Mouse (Mus musculus) heart, embryonic 12.5 days (tissue): ENCODE measurements around the gene Spsb4. TPM values are rescaled to one million over a fixed set of nuclear protein-coding genes. Genes with fewer than 3 reads are reported as not detected.

Experiments used
- ATAC-seq: fragments of 200-750 bp; cut with Nextera tagmentation; 2 replicates; pipeline ENCODE4 v1.8.0; 2017; ENCODE audit warnings: moderate TSS enrichment, moderate library complexity; ENCODE audit not compliant: insufficient number of reproducible peaks, low FRiP score
- H3K27ac ChIP-seq: fragments of 300-500 bp; sonication (generic); 2 replicates; pipeline ENCODE4 v1.5.1; 2016; ENCODE audit warnings: mild to moderate bottlenecking, moderate library complexity; ENCODE audit not compliant: poor library complexity, severe bottlenecking
- H3K27me3 ChIP-seq: fragments of 300-500 bp; sonication (generic); replicated peaks from 2 replicates; pipeline ENCODE4 v1.6.1; 2016; ENCODE audit warnings: mild to moderate bottlenecking, moderate library complexity
- H3K36me3 ChIP-seq: fragments of 300-500 bp; sonication (generic); 2 replicates; pipeline ENCODE4 v1.6.1; 2016; ENCODE audit warnings: mild to moderate bottlenecking, moderate library complexity
- H3K4me1 ChIP-seq: fragments of 300-500 bp; sonication (generic); replicated peaks from 2 replicates; pipeline ENCODE4 v1.6.1; 2016; ENCODE audit warnings: mild to moderate bottlenecking
- H3K4me2 ChIP-seq: fragments of 300-500 bp; sonication (generic); 2 replicates; pipeline ENCODE4 v1.6.1; 2016; ENCODE audit warnings: mild to moderate bottlenecking, moderate library complexity
- H3K4me3 ChIP-seq: fragments of 300-500 bp; sonication (generic); 2 replicates; pipeline ENCODE4 v1.5.1; 2016; ENCODE audit warnings: mild to moderate bottlenecking
- H3K9ac ChIP-seq: fragments of 300-500 bp; sonication (generic); 2 replicates; pipeline ENCODE4 v1.6.1; 2016; ENCODE audit warnings: mild to moderate bottlenecking, moderate library complexity
- H3K9me3 ChIP-seq: fragments of 300-500 bp; sonication (generic); replicated peaks from 2 replicates; pipeline ENCODE4 v1.6.1; 2016; ENCODE audit warnings: mild to moderate bottlenecking, moderate library complexity
- WGBS: fragments of 180-500 bp; shearing (Covaris S2); methylation state at CpG from one replicate; pipeline ENCODE4 v1.1.7; 2016; 5-methylcytosine and 5-hydroxymethylcytosine counted together
- polyA plus RNA-seq: library from polyadenylated mRNA; unstranded; fragments of >200 nt; fragmentation: Nextera tagmentation; extraction: Ambion mirVana; gene quantifications from 2 replicates; pipeline ENCODE4 v1.2.1, GENCODE M21; 2016

The Spsb4 gene
- polyA plus RNA-seq, 1 experiment from 2014 or later: 67.6 TPM

- Histone ChIP-seq H3K4me3 (no peak overlapping the region), H3K27ac (no peak overlapping the region), H3K4me2 (no peak overlapping the region), H3K36me3 (peaks cover 12% of the 10 kb centered on the region), H3K27me3 (no peaks in the 10 kb centered on the region), H3K9me3 (no peaks in the 10 kb centered on the region), H3K9ac (no peak overlapping the region), H3K4me1 (peaks cover 48% of the 10 kb centered on the region)
- 94% methylated on average over 25 of the region's 25 CpGs for WGBS
- ATAC-seq: peak; percentile 22; the same call in 1 of the 2 replicates
Measured at GRCm38 (mm10) chr9:96995717-96996116, 22.9 kb downstream of the Spsb4 start.

GRCm38 (mm10) chr9:96994733-96995132 lies 23.9 kb downstream of the Spsb4 start:
- 79% methylated on average over 9 of the region's 9 CpGs for WGBS
- no peaks in the 10 kb centered on the region for H3K27me3 ChIP-seq
- no peak for ATAC-seq
- no peak overlapping the region for H3K9ac ChIP-seq
- peaks cover 12% of the 10 kb centered on the region for H3K36me3 ChIP-seq
- H3K4me1 ChIP-seq: peaks cover 58% of the 10 kb centered on the region
- H3K27ac ChIP-seq: no peak overlapping the region
- no peaks in the 10 kb centered on the region for H3K9me3 ChIP-seq
- H3K4me3 ChIP-seq: no peak overlapping the region
- no peak overlapping the region for H3K4me2 ChIP-seq

- no peaks in the 10 kb centered on the region for H3K27me3 ChIP-seq
- H3K9ac ChIP-seq: no peak overlapping the region
- H3K27ac ChIP-seq: no peak overlapping the region
- peaks cover 94% of the 10 kb centered on the region for H3K4me1 ChIP-seq
- H3K9me3 ChIP-seq: no peaks in the 10 kb centered on the region
- H3K36me3 ChIP-seq: peaks cover 14% of the 10 kb centered on the region
- 67% methylated on average over 14 of the region's 14 CpGs for WGBS
- H3K4me2 ChIP-seq: no peak overlapping the region
- H3K4me3 ChIP-seq: no peak overlapping the region
- ATAC-seq: no peak
Measured at GRCm38 (mm10) chr9:96991118-96991517, 27.5 kb downstream of the Spsb4 start.

- Histone ChIP-seq H3K27ac (peak overlapping the region; percentile 53), H3K36me3 (0 out of 2 replicates have a peak, but pooled peaks cover 4% of the 10 kb centered on the region), H3K4me2 (0 out of 2 replicates have a peak overlapping the region, but pooled peaks have one; percentile 2), H3K4me3 (no peak overlapping the region), H3K27me3 (no peaks in the 10 kb centered on the region), H3K4me1 (peaks cover 97% of the 10 kb centered on the region), H3K9me3 (no peaks in the 10 kb centered on the region), H3K9ac (peak overlapping the region; percentile 40; the same call in 1 of the 2 replicates)
- ATAC-seq: no peak
- 34% methylated on average over 10 of the region's 10 CpGs for WGBS
Measured at GRCm38 (mm10) chr9:96989389-96989990, 29.2 kb downstream of the Spsb4 start.

GRCm38 (mm10) chr9:96986797-96987473 lies 31.7 kb downstream of the Spsb4 start:
- Histone ChIP-seq H3K9me3 (no peaks in the 10 kb centered on the region), H3K4me3 (no peak overlapping the region), H3K36me3 (0 out of 2 replicates have a peak, but pooled peaks cover 4% of the 10 kb centered on the region), H3K4me2 (peak overlapping the region; percentile 24), H3K27ac (peak overlapping the region; percentile 86), H3K4me1 (peaks cover 99% of the 10 kb centered on the region), H3K27me3 (no peaks in the 10 kb centered on the region), H3K9ac (peak overlapping the region; percentile 50; the same call in 1 of the 2 replicates)
- 31% methylated on average over 11 of the region's 11 CpGs for WGBS
- ATAC-seq: 0 out of 2 replicates have a peak, but pooled peaks have one; percentile 42

GRCm38 (mm10) chr9:96984034-96984433 lies 34.6 kb downstream of the Spsb4 start:
- no peak overlapping the region for H3K9ac ChIP-seq
- H3K9me3 ChIP-seq: no peaks in the 10 kb centered on the region
- ATAC-seq: no peak
- H3K36me3 ChIP-seq: 0 out of 2 replicates have a peak, but pooled peaks cover 4% of the 10 kb centered on the region
- H3K27me3 ChIP-seq: no peaks in the 10 kb centered on the region
- H3K4me1 ChIP-seq: peaks cover 100% of the 10 kb centered on the region
- 79% methylated on average over 8 of the region's 8 CpGs for whole genome bisulfite sequencing
- 0 out of 2 replicates have a peak overlapping the region, but pooled peaks have one; percentile 50 for H3K27ac ChIP-seq
- no peak overlapping the region for H3K4me3 ChIP-seq
- H3K4me2 ChIP-seq: no peak overlapping the region

GRCm38 (mm10) chr9:96982940-96983339 lies 35.7 kb downstream of the Spsb4 start:
- no peak overlapping the region for H3K4me3 ChIP-seq
- peak overlapping the region; percentile 50 for H3K27ac ChIP-seq
- ATAC-seq: no peak
- H3K9me3 ChIP-seq: no peaks in the 10 kb centered on the region
- H3K4me1 ChIP-seq: peaks cover 100% of the 10 kb centered on the region
- WGBS: 43% methylated on average over 3 of the region's 3 CpGs
- H3K36me3 ChIP-seq: no peaks in the 10 kb centered on the region
- H3K4me2 ChIP-seq: 0 out of 2 replicates have a peak overlapping the region, but pooled peaks have one; percentile 15
- no peak overlapping the region for H3K9ac ChIP-seq
- no peaks in the 10 kb centered on the region for H3K27me3 ChIP-seq

GRCm38 (mm10) chr9:96982351-96982750 lies 36.3 kb downstream of the Spsb4 start:
- H3K27me3 ChIP-seq: no peaks in the 10 kb centered on the region
- ATAC-seq: no peak
- H3K27ac ChIP-seq: peak overlapping the region; percentile 50
- no peaks in the 10 kb centered on the region for H3K36me3 ChIP-seq
- H3K4me1 ChIP-seq: peaks cover 100% of the 10 kb centered on the region
- no peaks in the 10 kb centered on the region for H3K9me3 ChIP-seq
- H3K4me2 ChIP-seq: no peak overlapping the region
- H3K4me3 ChIP-seq: no peak overlapping the region
- WGBS: 19% methylated on average over 3 of the region's 3 CpGs
- no peak overlapping the region for H3K9ac ChIP-seq

GRCm38 (mm10) chr9:96981836-96982235 lies 36.8 kb downstream of the Spsb4 start:
- Histone ChIP-seq H3K9ac (no peak overlapping the region), H3K27ac (no peak overlapping the region)
- WGBS: 83% methylated on average over 5 of the region's 5 CpGs

GRCm38 (mm10) chr9:96981121-96981520 lies 37.5 kb downstream of the Spsb4 start:
- 53% methylated on average over 9 of the region's 9 CpGs for WGBS
- peak overlapping the region; percentile 13; the same call in 1 of the 2 replicates for H3K9ac ChIP-seq
- peaks cover 97% of the 10 kb centered on the region for H3K4me1 ChIP-seq
- H3K4me3 ChIP-seq: no peak overlapping the region
- no peaks in the 10 kb centered on the region for H3K9me3 ChIP-seq
- H3K36me3 ChIP-seq: no peaks in the 10 kb centered on the region
- no peak overlapping the region for H3K27ac ChIP-seq
- H3K4me2 ChIP-seq: no peak overlapping the region
- H3K27me3 ChIP-seq: no peaks in the 10 kb centered on the region
- ATAC-seq: no peak

More at GRCm38 (mm10) chr9:96981836-96982235, 36.8 kb downstream of the Spsb4 start:
- no peak for ATAC-seq
- H3K27me3 ChIP-seq: no peaks in the 10 kb centered on the region
- no peak overlapping the region for H3K4me2 ChIP-seq
- peaks cover 100% of the 10 kb centered on the region for H3K4me1 ChIP-seq
- no peaks in the 10 kb centered on the region for H3K36me3 ChIP-seq
- no peaks in the 10 kb centered on the region for H3K9me3 ChIP-seq
- no peak overlapping the region for H3K4me3 ChIP-seq
